Mouse (Mus musculus): ENCODE data around the gene Ascc1. TPM values are rescaled to one million over a fixed set of nuclear protein-coding genes. Genes with fewer than 3 reads are reported as not detected.

The Ascc1 gene
- polyA plus RNA-seq, 1 experiment from 2014 or later: 16.0 TPM

DNA sequence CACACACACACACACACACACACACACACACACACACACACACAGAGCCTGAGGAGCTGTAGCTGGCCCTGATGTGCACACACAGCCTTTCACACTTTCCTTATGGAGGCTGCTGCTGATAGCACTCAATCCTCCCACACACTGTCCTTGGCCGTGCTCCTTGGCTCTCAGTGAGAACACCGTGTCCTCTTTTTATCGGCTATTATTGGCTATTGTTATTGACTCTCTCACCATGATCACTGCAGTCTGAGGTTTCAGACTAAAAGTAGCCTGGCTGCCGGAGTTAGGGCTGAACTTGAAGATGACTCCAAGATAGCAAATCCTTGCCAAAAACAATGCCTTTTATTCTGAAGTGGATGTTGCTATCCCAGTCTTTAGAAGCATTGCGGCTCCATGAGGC is 79.3 kb downstream of the Ascc1 start:
- ATAC-seq (ENCODE audit: low read depth): no peak
- peaks cover 47% of the 10 kb centered on the region for H3K4me1 ChIP-seq (ENCODE audit: control insufficient read depth, low read depth, low read length)
- no peaks in the 10 kb centered on the region for H3K27me3 ChIP-seq (ENCODE audit: control insufficient read depth, insufficient read depth, low read depth, low read length)
- no peaks in the 10 kb centered on the region for H3K36me3 ChIP-seq (ENCODE audit: control insufficient read depth, insufficient read depth)
- WGBS (ENCODE audit: insufficient replicate concordance): 64% methylated on average over 5 of the region's 5 CpGs
- H3K27ac ChIP-seq (ENCODE audit: low read length): no peak overlapping the region
- no peak overlapping the region for H3K4me3 ChIP-seq (ENCODE audit: low read depth, low read length)
- no peak overlapping the region for H3K9ac ChIP-seq (ENCODE audit: low read depth, low read length)
- H3K4me2 ChIP-seq (ENCODE audit: low read depth, low read length): no peak overlapping the region
- H3K9me3 ChIP-seq (replicated peaks; ENCODE audit: control insufficient read depth, low read length): no peaks in the 10 kb centered on the region

DNA sequence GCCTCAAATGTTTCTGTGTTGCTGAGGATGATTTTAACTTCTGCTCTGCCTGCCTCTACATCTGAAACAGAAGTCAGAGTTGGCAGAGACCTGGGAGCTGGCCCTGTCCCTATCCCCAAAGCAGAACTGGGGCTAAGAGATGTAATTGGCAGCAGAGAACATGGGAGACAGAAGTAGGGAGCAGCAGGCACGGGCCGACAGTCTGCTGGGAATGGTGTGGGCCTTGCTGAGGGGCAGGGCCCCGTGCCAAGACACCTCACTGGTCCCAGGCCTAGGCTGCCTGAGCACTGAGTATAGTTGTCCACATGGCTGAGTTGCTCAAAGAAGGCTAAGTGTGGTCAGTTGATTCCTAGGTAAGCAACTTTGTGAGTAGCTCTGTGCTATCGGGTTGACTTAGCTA is 81.5 kb downstream of the Ascc1 start:
- Histone ChIP-seq H3K27ac (ENCODE audit: low read length) (no peak overlapping the region), H3K9ac (ENCODE audit: low read depth, low read length) (no peak overlapping the region), H3K36me3 (ENCODE audit: control insufficient read depth, insufficient read depth) (no peaks in the 10 kb centered on the region), H3K4me2 (ENCODE audit: low read depth, low read length) (no peak overlapping the region), H3K4me3 (ENCODE audit: low read depth, low read length) (no peak overlapping the region), H3K27me3 (ENCODE audit: control insufficient read depth, insufficient read depth, low read depth, low read length) (no peaks in the 10 kb centered on the region), H3K4me1 (ENCODE audit: control insufficient read depth, low read depth, low read length) (peaks cover 26% of the 10 kb centered on the region), H3K9me3 (replicated peaks; ENCODE audit: control insufficient read depth, low read length) (no peaks in the 10 kb centered on the region)
- WGBS (ENCODE audit: insufficient replicate concordance): 69% methylated on average over 4 of the region's 4 CpGs
- no peak for ATAC-seq (ENCODE audit: low read depth)

DNA sequence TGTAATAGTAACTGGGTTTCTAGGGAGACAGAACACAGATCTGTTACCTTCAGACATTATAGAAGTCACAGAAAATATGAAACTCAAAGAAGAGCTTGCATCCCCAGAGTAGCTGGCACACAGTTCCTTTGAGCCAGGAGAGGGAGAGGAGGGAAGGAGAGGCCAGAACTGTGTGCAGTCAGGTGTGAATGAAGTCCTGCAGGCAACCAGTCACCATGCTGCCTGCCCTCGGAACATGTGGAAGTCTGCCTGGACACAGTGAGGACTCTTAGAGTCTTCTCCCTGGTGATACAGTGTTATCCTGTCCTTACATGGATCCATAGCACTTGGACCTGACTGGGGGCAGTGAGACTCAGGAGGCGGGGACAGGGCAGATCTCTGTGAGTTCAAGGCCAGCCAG is 89.7 kb downstream of the Ascc1 start:
- H3K9me3 ChIP-seq (replicated peaks; ENCODE audit: control insufficient read depth, low read length): no peaks in the 10 kb centered on the region
- no peak overlapping the region for H3K27ac ChIP-seq (ENCODE audit: low read length)
- WGBS (ENCODE audit: insufficient replicate concordance): 66% methylated on average over 2 of the region's 2 CpGs
- H3K9ac ChIP-seq (ENCODE audit: low read depth, low read length): no peak overlapping the region
- H3K4me2 ChIP-seq (ENCODE audit: low read depth, low read length): no peak overlapping the region
- no peak for ATAC-seq (ENCODE audit: low read depth)
- H3K4me3 ChIP-seq (ENCODE audit: low read depth, low read length): no peak overlapping the region
- no peaks in the 10 kb centered on the region for H3K27me3 ChIP-seq (ENCODE audit: control insufficient read depth, insufficient read depth, low read depth, low read length)
- H3K4me1 ChIP-seq (ENCODE audit: control insufficient read depth, low read depth, low read length): no peaks in the 10 kb centered on the region
- H3K36me3 ChIP-seq (ENCODE audit: control insufficient read depth, insufficient read depth): no peaks in the 10 kb centered on the region

DNA sequence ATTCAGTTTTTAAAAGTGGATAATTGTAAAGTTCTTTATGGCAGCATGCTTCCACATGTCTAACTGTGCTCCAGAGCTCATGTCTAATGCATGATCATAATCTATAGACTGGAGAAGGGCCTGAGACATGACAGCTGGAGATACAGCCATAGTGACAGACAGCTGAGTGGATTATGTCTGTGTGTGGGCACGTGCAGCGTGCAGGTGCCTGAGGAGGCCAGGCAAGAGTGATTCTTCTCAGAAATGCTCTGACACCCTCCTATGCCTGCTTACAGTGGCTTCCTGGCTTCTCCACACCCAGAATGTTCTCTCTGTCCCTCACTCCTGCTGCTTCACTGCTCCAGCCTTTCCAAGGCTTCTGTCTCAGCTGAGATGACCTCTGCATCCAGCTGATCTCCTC is 91.1 kb downstream of the Ascc1 start:
- ATAC-seq (ENCODE audit: low read depth): no peak
- no peak overlapping the region for H3K9ac ChIP-seq (ENCODE audit: low read depth, low read length)
- H3K4me3 ChIP-seq (ENCODE audit: low read depth, low read length): no peak overlapping the region
- H3K27ac ChIP-seq (ENCODE audit: low read length): no peak overlapping the region
- no peaks in the 10 kb centered on the region for H3K9me3 ChIP-seq (replicated peaks; ENCODE audit: control insufficient read depth, low read length)
- H3K27me3 ChIP-seq (ENCODE audit: control insufficient read depth, insufficient read depth, low read depth, low read length): no peaks in the 10 kb centered on the region
- WGBS (ENCODE audit: insufficient replicate concordance): 64% methylated on average over 2 of the region's 2 CpGs
- H3K4me2 ChIP-seq (ENCODE audit: low read depth, low read length): no peak overlapping the region
- no peaks in the 10 kb centered on the region for H3K36me3 ChIP-seq (ENCODE audit: control insufficient read depth, insufficient read depth)
- H3K4me1 ChIP-seq (ENCODE audit: control insufficient read depth, low read depth, low read length): no peaks in the 10 kb centered on the region

DNA sequence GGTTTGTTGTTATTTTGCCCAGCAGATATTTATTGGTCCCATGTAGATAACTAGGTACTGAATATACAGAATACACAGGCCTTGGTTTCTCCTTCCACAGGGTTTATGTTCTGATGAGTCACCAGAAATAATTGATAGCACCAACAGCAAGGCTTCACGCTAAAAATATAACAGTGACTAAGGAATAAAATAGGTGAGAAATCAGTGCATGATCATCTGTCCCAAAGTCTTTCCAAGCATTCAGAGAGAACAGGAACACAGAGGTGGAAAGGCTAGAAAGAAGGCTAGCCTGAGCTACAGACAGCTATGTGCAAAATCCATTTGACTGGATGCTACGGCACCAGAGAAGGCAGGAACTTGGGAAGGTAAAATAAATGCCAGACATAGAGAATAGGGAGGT is 93.0 kb downstream of the Ascc1 start:
- no peaks in the 10 kb centered on the region for H3K4me1 ChIP-seq (ENCODE audit: control insufficient read depth, low read depth, low read length)
- no peaks in the 10 kb centered on the region for H3K36me3 ChIP-seq (ENCODE audit: control insufficient read depth, insufficient read depth)
- no peaks in the 10 kb centered on the region for H3K9me3 ChIP-seq (replicated peaks; ENCODE audit: control insufficient read depth, low read length)
- H3K27ac ChIP-seq (ENCODE audit: low read length): no peak overlapping the region
- H3K27me3 ChIP-seq (ENCODE audit: control insufficient read depth, insufficient read depth, low read depth, low read length): no peaks in the 10 kb centered on the region
- H3K9ac ChIP-seq (ENCODE audit: low read depth, low read length): no peak overlapping the region
- WGBS (ENCODE audit: insufficient replicate concordance): 73% methylated on average over 2 of the region's 2 CpGs
- no peak overlapping the region for H3K4me3 ChIP-seq (ENCODE audit: low read depth, low read length)
- no peak overlapping the region for H3K4me2 ChIP-seq (ENCODE audit: low read depth, low read length)
- no peak for ATAC-seq (ENCODE audit: low read depth)

DNA sequence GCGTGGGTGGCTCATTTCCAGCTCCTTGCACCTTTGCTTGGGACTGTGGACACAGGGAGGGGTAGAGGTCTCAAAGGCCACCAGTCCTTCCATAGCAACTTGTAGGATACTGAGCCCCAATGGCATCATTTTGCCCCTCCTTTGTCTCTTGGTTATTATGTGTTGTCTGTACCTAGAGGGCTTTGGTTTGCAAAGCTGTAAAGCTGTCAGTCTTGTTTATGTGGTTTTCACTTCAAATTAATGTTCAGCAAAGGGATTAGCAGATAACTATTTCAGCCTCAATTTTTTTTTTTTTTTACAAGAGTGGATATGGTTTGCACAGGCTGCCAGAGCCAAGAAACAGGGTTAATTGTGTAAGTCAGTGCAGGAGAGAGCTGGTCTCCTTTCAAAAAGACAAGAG is 93.7 kb downstream of the Ascc1 start:
- 57% methylated on average over 1 of the region's 1 CpGs for WGBS (ENCODE audit: insufficient replicate concordance)
- H3K4me3 ChIP-seq (ENCODE audit: low read depth, low read length): no peak overlapping the region

DNA sequence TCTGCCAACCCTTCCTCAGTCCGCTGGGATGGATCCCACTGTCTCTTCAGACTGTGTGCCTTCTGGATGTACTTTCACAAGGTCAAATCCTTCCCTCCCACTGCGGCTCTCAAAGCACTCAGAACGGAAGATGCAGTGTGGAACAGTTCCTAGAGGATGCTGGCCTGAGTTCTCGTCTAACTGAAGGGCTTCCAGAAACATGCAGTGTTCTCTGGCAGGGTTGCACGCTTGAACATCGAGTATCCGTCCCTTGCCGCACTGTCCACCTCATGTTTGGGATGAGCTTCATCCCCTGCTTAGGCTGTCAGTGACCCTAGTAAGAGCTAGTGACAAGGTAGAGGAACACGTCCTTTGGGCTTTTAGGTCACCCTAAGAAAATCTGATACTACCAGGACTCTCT is 94.5 kb downstream of the Ascc1 start:
- no peak overlapping the region for H3K27ac ChIP-seq (ENCODE audit: low read length)
- no peaks in the 10 kb centered on the region for H3K27me3 ChIP-seq (ENCODE audit: control insufficient read depth, insufficient read depth, low read depth, low read length)
- no peak overlapping the region for H3K9ac ChIP-seq (ENCODE audit: low read depth, low read length)
- ATAC-seq (ENCODE audit: low read depth): no peak
- no peaks in the 10 kb centered on the region for H3K9me3 ChIP-seq (replicated peaks; ENCODE audit: control insufficient read depth, low read length)
- H3K36me3 ChIP-seq (ENCODE audit: control insufficient read depth, insufficient read depth): no peaks in the 10 kb centered on the region
- H3K4me3 ChIP-seq (ENCODE audit: low read depth, low read length): no peak overlapping the region
- 76% methylated on average over 9 of the region's 9 CpGs for WGBS (ENCODE audit: insufficient replicate concordance)
- no peak overlapping the region for H3K4me2 ChIP-seq (ENCODE audit: low read depth, low read length)
- H3K4me1 ChIP-seq (ENCODE audit: control insufficient read depth, low read depth, low read length): no peaks in the 10 kb centered on the region

More for the DNA sequence above, 93.7 kb downstream of the Ascc1 start:
- no peak overlapping the region for H3K4me2 ChIP-seq (ENCODE audit: low read depth, low read length)
- no peaks in the 10 kb centered on the region for H3K9me3 ChIP-seq (replicated peaks; ENCODE audit: control insufficient read depth, low read length)
- no peak for ATAC-seq (ENCODE audit: low read depth)
- H3K27me3 ChIP-seq (ENCODE audit: control insufficient read depth, insufficient read depth, low read depth, low read length): no peaks in the 10 kb centered on the region
- H3K9ac ChIP-seq (ENCODE audit: low read depth, low read length): no peak overlapping the region
- no peaks in the 10 kb centered on the region for H3K36me3 ChIP-seq (ENCODE audit: control insufficient read depth, insufficient read depth)
- H3K27ac ChIP-seq (ENCODE audit: low read length): no peak overlapping the region
- H3K4me1 ChIP-seq (ENCODE audit: control insufficient read depth, low read depth, low read length): no peaks in the 10 kb centered on the region

DNA sequence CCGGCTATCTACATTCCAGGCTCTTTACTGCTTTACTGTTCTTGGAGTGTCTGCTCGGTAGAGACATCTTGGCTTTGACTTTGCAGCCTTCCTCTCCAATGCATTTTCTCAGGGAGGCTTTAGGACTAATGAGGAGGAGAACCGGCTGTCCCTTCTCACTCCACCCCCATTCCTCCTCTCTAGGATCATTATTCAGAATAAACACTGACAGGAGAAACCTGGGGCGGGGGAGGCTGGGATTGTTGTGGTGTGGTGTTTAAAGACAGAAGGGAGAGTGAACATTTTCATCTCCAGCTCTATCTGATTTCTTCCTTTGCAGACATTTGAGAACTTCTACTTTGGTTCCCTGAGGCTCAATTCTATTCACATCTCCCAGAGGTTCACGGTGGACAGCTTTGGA is 95.2 kb downstream of the Ascc1 start:
- Histone ChIP-seq H3K27me3 (ENCODE audit: control insufficient read depth, insufficient read depth, low read depth, low read length) (no peaks in the 10 kb centered on the region), H3K9me3 (replicated peaks; ENCODE audit: control insufficient read depth, low read length) (no peaks in the 10 kb centered on the region), H3K9ac (ENCODE audit: low read depth, low read length) (no peak overlapping the region), H3K27ac (ENCODE audit: low read length) (no peak overlapping the region), H3K36me3 (ENCODE audit: control insufficient read depth, insufficient read depth) (no peaks in the 10 kb centered on the region), H3K4me2 (ENCODE audit: low read depth, low read length) (no peak overlapping the region), H3K4me1 (ENCODE audit: control insufficient read depth, low read depth, low read length) (no peaks in the 10 kb centered on the region), H3K4me3 (ENCODE audit: low read depth, low read length) (no peak overlapping the region)
- no peak for ATAC-seq (ENCODE audit: low read depth)
- WGBS (ENCODE audit: insufficient replicate concordance): 78% methylated on average over 5 of the region's 5 CpGs

DNA sequence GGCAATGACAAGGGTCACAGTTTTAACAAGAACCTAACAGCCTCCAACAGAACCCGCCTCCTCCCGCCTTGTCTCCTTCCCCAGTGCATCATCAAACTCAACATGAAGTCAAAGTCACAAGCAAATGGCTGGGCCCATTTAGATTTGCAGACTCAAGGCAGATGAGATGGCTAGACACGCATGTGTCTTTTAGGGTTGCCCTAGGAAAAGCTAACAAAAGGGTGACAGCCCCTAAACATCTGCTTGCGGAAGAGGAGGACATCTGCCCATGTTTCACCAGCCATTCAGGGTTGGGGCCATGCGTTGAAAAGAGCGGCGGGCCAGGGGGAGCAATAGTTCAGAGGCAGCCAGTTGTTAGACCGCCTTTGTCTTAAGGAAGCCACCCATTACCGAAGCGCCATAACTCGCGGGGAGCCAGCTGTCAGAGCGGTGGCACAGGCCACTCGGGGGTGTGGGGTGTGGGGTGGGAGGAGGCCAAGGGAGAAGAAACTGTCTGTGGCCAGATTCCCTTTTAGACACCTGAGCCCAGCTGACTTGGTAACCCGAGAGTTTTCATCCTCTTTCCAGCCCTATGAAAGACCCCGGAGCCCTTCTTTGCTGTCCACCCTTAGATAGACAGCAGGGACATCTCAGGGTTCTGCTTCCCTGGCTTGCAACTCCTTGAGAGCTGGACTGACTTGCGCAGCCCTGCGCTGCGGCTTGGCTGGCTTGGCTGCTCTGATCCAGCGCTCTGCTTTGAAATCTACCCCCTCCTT is 103.0 kb downstream of the Ascc1 start:
- no peak overlapping the region for H3K4me3 ChIP-seq (ENCODE audit: low read depth, low read length)
- peaks cover 55% of the 10 kb centered on the region for H3K27me3 ChIP-seq (ENCODE audit: control insufficient read depth, insufficient read depth, low read depth, low read length)

More for the DNA sequence above, 103.0 kb downstream of the Ascc1 start:
- no peak overlapping the region for H3K27ac ChIP-seq (ENCODE audit: low read length)
- H3K4me1 ChIP-seq (ENCODE audit: control insufficient read depth, low read depth, low read length): peaks cover 3% of the 10 kb centered on the region
- H3K9ac ChIP-seq (ENCODE audit: low read depth, low read length): no peak overlapping the region
- ATAC-seq (ENCODE audit: low read depth): no peak
- WGBS (ENCODE audit: insufficient replicate concordance): 29% methylated on average over 20 of the region's 20 CpGs
- H3K9me3 ChIP-seq (replicated peaks; ENCODE audit: control insufficient read depth, low read length): no peaks in the 10 kb centered on the region
- H3K36me3 ChIP-seq (ENCODE audit: control insufficient read depth, insufficient read depth): no peaks in the 10 kb centered on the region
- H3K4me2 ChIP-seq (ENCODE audit: low read depth, low read length): no peak overlapping the region
